Mouse (Mus musculus) cortical plate, adult 2 months (tissue): ENCODE measurements around the gene Stxbp4. TPM values are rescaled to one million over a fixed set of nuclear protein-coding genes. Genes with fewer than 3 reads are reported as not detected.
A peak's percentile ranks its signal among the peaks of the same experiment; 100 is the strongest.

Source experiments
- H3K27ac ChIP-seq: fragments of 200-500 bp; 2 replicates; pipeline ENCODE4 v1.5.1; 2012; ENCODE audit warnings: low read length, control low read depth, inconsistent platforms; ENCODE audit not compliant: insufficient read depth
- H3K4me1 ChIP-seq: fragments of 200-500 bp; 2 replicates; pipeline ENCODE4 v1.6.1; 2011; ENCODE audit warnings: low read length; ENCODE audit not compliant: control insufficient read depth, insufficient read depth
- H3K4me3 ChIP-seq: fragments of 200-500 bp; 2 replicates; pipeline ENCODE4 v1.5.1; 2011; ENCODE audit warnings: mild to moderate bottlenecking, low read length, control low read depth; ENCODE audit not compliant: insufficient read depth
- CTCF ChIP-seq: fragments of 200-500 bp; IDR thresholded peaks from 2 replicates; pipeline ENCODE4 v1.5.1; 2011; ENCODE audit warnings: mild to moderate bottlenecking, control low read depth, low read length; ENCODE audit not compliant: insufficient read depth; ENCODE audit errors: extremely low read depth
- POLR2A ChIP-seq: fragments of 200-500 bp; IDR thresholded peaks from 2 replicates; pipeline ENCODE4 v1.6.1; 2011; ENCODE audit warnings: mild to moderate bottlenecking, low read length, control low read depth; ENCODE audit not compliant: insufficient read depth; ENCODE audit errors: extremely low read depth
- polyA plus RNA-seq: library from polyadenylated mRNA; depleted of rRNA; stranded (reverse); fragments of >200 nt; gene quantifications from 2 replicates; pipeline ENCODE4 v1.2.3, GENCODE M21; 2012

The Stxbp4 gene
- polyA plus RNA-seq, 1 experiment, result 8.8 TPM

- Histone ChIP-seq H3K4me1 (peaks cover 4% of the 10 kb centered on the region), H3K27ac (no peak overlapping the region), H3K4me3 (no peak overlapping the region)
- TF ChIP-seq CTCF (no peak), POLR2A (no peak)
Observed at GRCm38 (mm10) chr11:90675479-90676110, 37.7 kb upstream of the Stxbp4 start.

GRCm38 (mm10) chr11:90667325-90667724 is 29.4 kb upstream of the Stxbp4 start:
- Histone ChIP-seq H3K4me3 (no peak overlapping the region), H3K27ac (no peak overlapping the region), H3K4me1 (no peaks in the 10 kb centered on the region; the same call in 1 of the 2 replicates)
- TF ChIP-seq POLR2A (no peak), CTCF (no peak)

GRCm38 (mm10) chr11:90666916-90667315 is 29.0 kb upstream of the Stxbp4 start:
- Histone ChIP-seq H3K4me3 (no peak overlapping the region), H3K27ac (no peak overlapping the region), H3K4me1 (no peaks in the 10 kb centered on the region; the same call in 1 of the 2 replicates)
- no peak for TF ChIP-seq CTCF
- TF ChIP-seq POLR2A, result no peak

GRCm38 (mm10) chr11:90666144-90666757 is 28.4 kb upstream of the Stxbp4 start:
- H3K27ac ChIP-seq, result peak overlapping the region; percentile 35; the same call in 1 of the 2 replicates
- H3K4me3 ChIP-seq, result no peak overlapping the region
- TF ChIP-seq POLR2A (no peak), CTCF (no peak)
- no peaks in the 10 kb centered on the region; the same call in 1 of the 2 replicates for H3K4me1 ChIP-seq

- H3K4me1 ChIP-seq, result no peaks in the 10 kb centered on the region; the same call in 1 of the 2 replicates
- TF ChIP-seq POLR2A (no peak), CTCF (no peak)
- peak overlapping the region; percentile 69; the same call in 1 of the 2 replicates for H3K27ac ChIP-seq
- no peak overlapping the region for H3K4me3 ChIP-seq
Observed at GRCm38 (mm10) chr11:90665161-90665560, 27.3 kb upstream of the Stxbp4 start.

- Histone ChIP-seq H3K4me3 (no peak overlapping the region), H3K4me1 (no peaks in the 10 kb centered on the region; the same call in 1 of the 2 replicates), H3K27ac (no peak overlapping the region; the same call in 1 of the 2 replicates)
- TF ChIP-seq CTCF, result no peak
- TF ChIP-seq POLR2A, result no peak
Observed at GRCm38 (mm10) chr11:90664345-90664986, 26.6 kb upstream of the Stxbp4 start.

GRCm38 (mm10) chr11:90663618-90664297 is 25.9 kb upstream of the Stxbp4 start:
- TF ChIP-seq CTCF (no peak), POLR2A (no peak)
- Histone ChIP-seq H3K27ac (no peak overlapping the region; the same call in 1 of the 2 replicates), H3K4me1 (no peaks in the 10 kb centered on the region; the same call in 1 of the 2 replicates), H3K4me3 (no peak overlapping the region)

- Histone ChIP-seq H3K27ac (no peak overlapping the region), H3K4me1 (no peaks in the 10 kb centered on the region; the same call in 1 of the 2 replicates), H3K4me3 (no peak overlapping the region)
- TF ChIP-seq CTCF, result no peak
- no peak for TF ChIP-seq POLR2A
Observed at GRCm38 (mm10) chr11:90663052-90663451, 25.2 kb upstream of the Stxbp4 start.

GRCm38 (mm10) chr11:90660662-90661061 is 22.8 kb upstream of the Stxbp4 start:
- TF ChIP-seq POLR2A (no peak), CTCF (no peak)
- Histone ChIP-seq H3K27ac (no peak overlapping the region), H3K4me3 (no peak overlapping the region), H3K4me1 (no peaks in the 10 kb centered on the region; the same call in 1 of the 2 replicates)

- TF ChIP-seq POLR2A, result no peak
- no peak for TF ChIP-seq CTCF
- Histone ChIP-seq H3K4me3 (no peak overlapping the region), H3K4me1 (no peaks in the 10 kb centered on the region), H3K27ac (no peak overlapping the region)
Observed at GRCm38 (mm10) chr11:90657527-90657926, 19.6 kb upstream of the Stxbp4 start.
